Mouse (Mus musculus): ENCODE measurements around the gene Mill2. TPM values are rescaled to one million over a fixed set of nuclear protein-coding genes. Genes with fewer than 3 reads are reported as not detected.

The Mill2 gene
- polyA plus RNA-seq, 1 experiment from 2014 or later: 0.92 TPM

- H3K9ac ChIP-seq: peak overlapping the region; percentile 27; the same call in 1 of the 2 replicates
- peaks cover 8% of the 10 kb centered on the region for H3K27me3 ChIP-seq (ENCODE audit: insufficient read depth, low read length)
- peak; percentile 99 for TF ChIP-seq CTCF (IDR thresholded peaks at IDR 0.05; ENCODE audit: low read depth)
- H3K4me1 ChIP-seq (ENCODE audit: insufficient read depth): peaks cover 9% of the 10 kb centered on the region
- no peak overlapping the region for H3K27ac ChIP-seq (ENCODE audit: low read depth)
- 0 out of 2 replicates have a peak, but pooled peaks cover 2% of the 10 kb centered on the region for H3K36me3 ChIP-seq (ENCODE audit: insufficient read depth)
- H3K9me3 ChIP-seq (ENCODE audit: low read depth, low read length): no peaks in the 10 kb centered on the region
- peak overlapping the region; percentile 31 for H3K4me3 ChIP-seq (ENCODE audit: low read depth, low read length)
- peak; percentile 50 for ATAC-seq (ENCODE audit: insufficient read depth)
- 18% methylated on average over 33 of the region's 33 CpGs for WGBS
- H3K4me2 ChIP-seq: peak overlapping the region; percentile 76
- DNase-seq: peak; percentile 95
Measured at GRCm38 (mm10) chr7:18891872-18892599, 52.3 kb downstream of the Mill2 start.

- ATAC-seq (ENCODE audit: insufficient read depth) (peak; percentile 23; the same call in 1 of the 2 replicates), DNase-seq (no peak)
- Histone ChIP-seq H3K27me3 (ENCODE audit: insufficient read depth, low read length) (peaks cover 8% of the 10 kb centered on the region), H3K4me1 (ENCODE audit: insufficient read depth) (peaks cover 9% of the 10 kb centered on the region), H3K9ac (no peak overlapping the region), H3K27ac (ENCODE audit: low read depth) (no peak overlapping the region), H3K9me3 (ENCODE audit: low read depth, low read length) (no peaks in the 10 kb centered on the region), H3K4me3 (ENCODE audit: low read depth, low read length) (peak overlapping the region; percentile 31; the same call in 1 of the 2 replicates), H3K4me2 (peak overlapping the region; percentile 76), H3K36me3 (ENCODE audit: insufficient read depth) (peaks cover 6% of the 10 kb centered on the region; the same call in 1 of the 2 replicates)
- no peak for TF ChIP-seq CTCF (IDR thresholded peaks at IDR 0.05; ENCODE audit: low read depth)
- 28% methylated on average over 27 of the region's 27 CpGs for WGBS
Measured at GRCm38 (mm10) chr7:18893009-18893408, 53.2 kb downstream of the Mill2 start.

GRCm38 (mm10) chr7:18893651-18894430, 54.1 kb downstream of the Mill2 start:
- Histone ChIP-seq H3K27me3 (ENCODE audit: insufficient read depth, low read length) (peaks cover 8% of the 10 kb centered on the region), H3K4me1 (ENCODE audit: insufficient read depth) (peaks cover 9% of the 10 kb centered on the region), H3K4me3 (ENCODE audit: low read depth, low read length) (peak overlapping the region; percentile 37), H3K36me3 (ENCODE audit: insufficient read depth) (peaks cover 9% of the 10 kb centered on the region; the same call in 1 of the 2 replicates), H3K9ac (peak overlapping the region; percentile 50), H3K27ac (ENCODE audit: low read depth) (no peak overlapping the region), H3K9me3 (ENCODE audit: low read depth, low read length) (no peaks in the 10 kb centered on the region), H3K4me2 (peak overlapping the region; percentile 76)
- ATAC-seq (ENCODE audit: insufficient read depth) (peak; percentile 60), DNase-seq (peak; percentile 69)
- WGBS: 1% methylated on average over 41 of the region's 41 CpGs
- TF ChIP-seq CTCF (IDR thresholded peaks at IDR 0.05; ENCODE audit: low read depth): no peak

- peak; percentile 66 for TF ChIP-seq CTCF (IDR thresholded peaks at IDR 0.05; ENCODE audit: low read depth)
- H3K4me3 ChIP-seq (ENCODE audit: low read depth, low read length): no peak overlapping the region
- DNase-seq (peak; percentile 52), ATAC-seq (ENCODE audit: insufficient read depth) (no peak)
- H3K9ac ChIP-seq: no peak overlapping the region
- H3K4me1 ChIP-seq (ENCODE audit: insufficient read depth): peaks cover 9% of the 10 kb centered on the region
- H3K4me2 ChIP-seq: no peak overlapping the region
- H3K27ac ChIP-seq (ENCODE audit: low read depth): no peak overlapping the region
- H3K36me3 ChIP-seq (ENCODE audit: insufficient read depth): peaks cover 23% of the 10 kb centered on the region; the same call in 1 of the 2 replicates
- H3K9me3 ChIP-seq (ENCODE audit: low read depth, low read length): no peaks in the 10 kb centered on the region
- WGBS: 46% methylated on average over 5 of the region's 5 CpGs
- H3K27me3 ChIP-seq (ENCODE audit: insufficient read depth, low read length): peaks cover 8% of the 10 kb centered on the region
Measured at GRCm38 (mm10) chr7:18896536-18896935, 56.8 kb downstream of the Mill2 start.

- Histone ChIP-seq H3K9me3 (ENCODE audit: low read depth, low read length) (no peaks in the 10 kb centered on the region), H3K36me3 (ENCODE audit: insufficient read depth) (peaks cover 38% of the 10 kb centered on the region), H3K4me1 (ENCODE audit: insufficient read depth) (no peaks in the 10 kb centered on the region), H3K27ac (ENCODE audit: low read depth) (no peak overlapping the region), H3K27me3 (ENCODE audit: insufficient read depth, low read length) (no peaks in the 10 kb centered on the region), H3K4me2 (no peak overlapping the region), H3K4me3 (ENCODE audit: low read depth, low read length) (no peak overlapping the region), H3K9ac (no peak overlapping the region)
- DNase-seq: peak; percentile 25
- peak; percentile 62 for ATAC-seq (ENCODE audit: insufficient read depth)
- WGBS: 71% methylated on average over 2 of the region's 2 CpGs
- no peak for TF ChIP-seq CTCF (IDR thresholded peaks at IDR 0.05; ENCODE audit: low read depth)
Measured at GRCm38 (mm10) chr7:18900513-18900912, 60.7 kb downstream of the Mill2 start.

GRCm38 (mm10) chr7:18902486-18902885, 62.7 kb downstream of the Mill2 start:
- DNase-seq: no peak
- WGBS: 61% methylated on average over 3 of the region's 3 CpGs
- no peaks in the 10 kb centered on the region for H3K4me1 ChIP-seq (ENCODE audit: insufficient read depth)
- no peak for ATAC-seq (ENCODE audit: insufficient read depth)
- H3K9me3 ChIP-seq (ENCODE audit: low read depth, low read length): no peaks in the 10 kb centered on the region
- H3K27ac ChIP-seq (ENCODE audit: low read depth): no peak overlapping the region
- H3K36me3 ChIP-seq (ENCODE audit: insufficient read depth): peaks cover 44% of the 10 kb centered on the region
- TF ChIP-seq CTCF (IDR thresholded peaks at IDR 0.05; ENCODE audit: low read depth): 0 out of 2 replicates have a peak, but pooled peaks have one; percentile 4
- no peak overlapping the region for H3K4me2 ChIP-seq
- no peak overlapping the region for H3K4me3 ChIP-seq (ENCODE audit: low read depth, low read length)
- no peaks in the 10 kb centered on the region for H3K27me3 ChIP-seq (ENCODE audit: insufficient read depth, low read length)
- no peak overlapping the region for H3K9ac ChIP-seq

GRCm38 (mm10) chr7:18904971-18905370, 65.2 kb downstream of the Mill2 start:
- no peak overlapping the region for H3K4me2 ChIP-seq
- no peak for ATAC-seq (ENCODE audit: insufficient read depth)
- TF ChIP-seq CTCF (IDR thresholded peaks at IDR 0.05; ENCODE audit: low read depth): no peak
- WGBS: 76% methylated on average over 3 of the region's 3 CpGs
- no peak overlapping the region for H3K27ac ChIP-seq (ENCODE audit: low read depth)
- no peak for DNase-seq
- H3K4me1 ChIP-seq (ENCODE audit: insufficient read depth): peaks cover 3% of the 10 kb centered on the region; the same call in 1 of the 2 replicates
- H3K9ac ChIP-seq: no peak overlapping the region
- H3K4me3 ChIP-seq (ENCODE audit: low read depth, low read length): no peak overlapping the region
- no peaks in the 10 kb centered on the region for H3K27me3 ChIP-seq (ENCODE audit: insufficient read depth, low read length)
- peaks cover 33% of the 10 kb centered on the region for H3K36me3 ChIP-seq (ENCODE audit: insufficient read depth)
- H3K9me3 ChIP-seq (ENCODE audit: low read depth, low read length): no peaks in the 10 kb centered on the region
